Comparison of ENCODE assay signal across 8 mouse cellular contexts in genomic region chr2:154426188-154426904, GRCm38 (mm10). TPM values are rescaled to one million over a fixed set of nuclear protein-coding genes. Genes with fewer than 3 reads are reported as not detected.
DNase-seq lines count a peak whose midpoint lies in the region; ATAC-seq and TF ChIP-seq lines count a peak whose summit lies in the region.

No protein-coding gene starts in this region.

- peak overlapping the region; percentile 62 for H3K9ac ChIP-seq in intestine, embryonic 16.5 days (ENCODE audit: low read depth, low read length)
- H3K9ac ChIP-seq in neural tube, embryonic 14.5 days (replicated peaks; ENCODE audit: low read depth, low read length): peak overlapping the region; percentile 59

- no peaks in the 10 kb centered on the region for H3K36me3 ChIP-seq in embryonic facial prominence, embryonic 10.5 days (replicated peaks)
- no peaks in the 10 kb centered on the region for H3K36me3 ChIP-seq in intestine, embryonic 16.5 days (ENCODE audit: control insufficient read depth, insufficient read depth, low read length)
- no peaks in the 10 kb centered on the region for H3K36me3 ChIP-seq in neural tube, embryonic 14.5 days (ENCODE audit: control insufficient read depth, insufficient read depth, low read length)

- peak overlapping the region; percentile 24; the same call in 1 of the 2 replicates for H3K27ac ChIP-seq in left cerebral cortex, adult 2 months
- H3K27ac ChIP-seq in embryonic facial prominence, embryonic 10.5 days (replicated peaks): peak overlapping the region; percentile 88
- H3K27ac ChIP-seq in intestine, embryonic 16.5 days (ENCODE audit: low read length): no peak overlapping the region
- peak overlapping the region; percentile 85 for H3K27ac ChIP-seq in neural tube, embryonic 14.5 days (ENCODE audit: low read depth, low read length)

- TF ChIP-seq CTCF in left cerebral cortex, adult 2 months (IDR thresholded peaks at IDR 0.05): no peak

- peaks cover 29% of the 10 kb centered on the region for H3K4me1 ChIP-seq in embryonic facial prominence, embryonic 10.5 days
- peaks cover 6% of the 10 kb centered on the region for H3K4me1 ChIP-seq in intestine, embryonic 16.5 days (ENCODE audit: control insufficient read depth, insufficient read depth, low read length)
- peaks cover 10% of the 10 kb centered on the region for H3K4me1 ChIP-seq in neural tube, embryonic 14.5 days (ENCODE audit: control insufficient read depth, insufficient read depth, low read length)

- peak overlapping the region; percentile 56 for H3K4me2 ChIP-seq in intestine, embryonic 16.5 days (ENCODE audit: low read depth, low read length)
- peak overlapping the region; percentile 58 for H3K4me2 ChIP-seq in neural tube, embryonic 14.5 days (ENCODE audit: low read depth, low read length)

- DNase-seq in left cerebral cortex, adult 2 months (ENCODE audit: extremely low spot score in 1 of 2, low spot score in 2 of 2): no peak
- no peak for DNase-seq in left cerebral cortex, adult 8-10 months (ENCODE audit: low spot score in 2 of 2)
- peak; percentile 68 for DNase-seq in embryonic facial prominence, embryonic 10.5 days (ENCODE audit: low spot score)
- DNase-seq in ovary, adult 18-20 months (ENCODE audit: low spot score): no peak
- DNase-seq in ovary, postnatal 14 days (ENCODE audit: low spot score): no peak
- no peak for DNase-seq in urinary bladder, adult 2 months (ENCODE audit: low spot score)

- H3K4me3 ChIP-seq in left cerebral cortex, adult 2 months: peak overlapping the region; percentile 36
- H3K4me3 ChIP-seq in embryonic facial prominence, embryonic 10.5 days: peak overlapping the region; percentile 60
- H3K4me3 ChIP-seq in intestine, embryonic 16.5 days (ENCODE audit: low read length): peak overlapping the region; percentile 27
- H3K4me3 ChIP-seq in neural tube, embryonic 14.5 days (ENCODE audit: low read depth, low read length): peak overlapping the region; percentile 25

- H3K9me3 ChIP-seq in embryonic facial prominence, embryonic 10.5 days: no peaks in the 10 kb centered on the region
- H3K9me3 ChIP-seq in intestine, embryonic 16.5 days (ENCODE audit: control insufficient read depth, low read length): no peaks in the 10 kb centered on the region; the same call in 1 of the 2 replicates
- no peaks in the 10 kb centered on the region for H3K9me3 ChIP-seq in neural tube, embryonic 14.5 days (ENCODE audit: control insufficient read depth, low read length)

- intact Hi-C loops in left cerebral cortex, adult 2 months (cut with DNase I): no loop called here

- ATAC-seq in intestine, embryonic 16.5 days: no peak
- ATAC-seq in neural tube, embryonic 14.5 days (ENCODE audit: low read depth): peak; percentile 76

- 1% methylated on average over 25 of the region's 25 CpGs for WGBS in embryonic facial prominence, embryonic 10.5 days
- WGBS in intestine, embryonic 16.5 days: 12% methylated on average over 25 of the region's 25 CpGs
- under 1% methylated on average over 25 of the region's 25 CpGs for WGBS in neural tube, embryonic 14.5 days

- H3K27me3 ChIP-seq in embryonic facial prominence, embryonic 10.5 days (replicated peaks; ENCODE audit: low read depth, poor library complexity, severe bottlenecking): peaks cover 34% of the 10 kb centered on the region
- H3K27me3 ChIP-seq in intestine, embryonic 16.5 days (replicated peaks; ENCODE audit: control insufficient read depth, insufficient read depth, low read length): no peaks in the 10 kb centered on the region
- H3K27me3 ChIP-seq in neural tube, embryonic 14.5 days (ENCODE audit: control insufficient read depth, insufficient read depth, low read length): no peaks in the 10 kb centered on the region

RNA-seq across cellular contexts. Expression of gene Cbfa2t2, which starts 9.9 kb away (rescaled TPM):
- total RNA-seq in left cerebral cortex, adult 2 months (2021): 10 to 100 TPM; 54.3 to 57.4 TPM
- 10 to 100 TPM; 46.3 to 57.2 (median 52.1) TPM for total RNA-seq in left cerebral cortex, adult 8-10 months (2022)
- 68.8 and 72.2 TPM in 2 replicates for polyA plus RNA-seq in embryonic facial prominence, embryonic 10.5 days (2016; fragmentation: Nextera tagmentation; extraction: Ambion mirVana)
- 21.9 and 23.0 TPM in 2 replicates for polyA plus RNA-seq in intestine, embryonic 16.5 days (2015; fragmentation: Nextera tagmentation; extraction: Ambion mirVana)
- 48.8 and 51.2 TPM in 2 replicates for polyA plus RNA-seq in neural tube, embryonic 14.5 days (2014; fragmentation: Nextera tagmentation; extraction: Ambion mirVana)
- polyA plus RNA-seq in urinary bladder, adult 2 months (2012; rRNA removed): 16.2 and 16.6 TPM in 2 replicates

RNA-seq across cellular contexts. Expression of gene Snta1, which starts 18.4 kb away (rescaled TPM):
- total RNA-seq in left cerebral cortex, adult 2 months (2021): 10 to 100 TPM; 33.9 to 34.1 TPM
- total RNA-seq in left cerebral cortex, adult 8-10 months (2022): 10 to 100 TPM; 30.9 to 34.4 (median 32.2) TPM
- 3.0 and 3.9 TPM in 2 replicates for polyA plus RNA-seq in embryonic facial prominence, embryonic 10.5 days (2016; fragmentation: Nextera tagmentation; extraction: Ambion mirVana)
- 4.1 and 4.3 TPM in 2 replicates for polyA plus RNA-seq in intestine, embryonic 16.5 days (2015; fragmentation: Nextera tagmentation; extraction: Ambion mirVana)
- polyA plus RNA-seq in neural tube, embryonic 14.5 days (2014; fragmentation: Nextera tagmentation; extraction: Ambion mirVana): 4.4 and 5.1 TPM in 2 replicates
- 16.5 and 17.7 TPM in 2 replicates for polyA plus RNA-seq in urinary bladder, adult 2 months (2012; rRNA removed)

RNA-seq across cellular contexts. Expression of gene Cdk5rap1, which starts 53.5 kb away (rescaled TPM):
- total RNA-seq in left cerebral cortex, adult 2 months (2021): 10 to 100 TPM; 11.5 to 14.3 TPM
- total RNA-seq in left cerebral cortex, adult 8-10 months (2022): 10 to 100 TPM; 11.9 to 18.9 (median 15.1) TPM
- 15.1 and 15.8 TPM in 2 replicates for polyA plus RNA-seq in embryonic facial prominence, embryonic 10.5 days (2016; fragmentation: Nextera tagmentation; extraction: Ambion mirVana)
- 16.9 and 18.1 TPM in 2 replicates for polyA plus RNA-seq in intestine, embryonic 16.5 days (2015; fragmentation: Nextera tagmentation; extraction: Ambion mirVana)
- 7.1 and 10.5 TPM in 2 replicates for polyA plus RNA-seq in neural tube, embryonic 14.5 days (2014; fragmentation: Nextera tagmentation; extraction: Ambion mirVana)
- 16.9 and 25.0 TPM in 2 replicates for polyA plus RNA-seq in urinary bladder, adult 2 months (2012; rRNA removed)
